Mouse (Mus musculus) forelimb bud, embryonic 11.5 days (tissue): ENCODE measurements at regions not wholly inside any gene's neighbourhood (a gene's known extent, or its start where the extent isn't known, plus 50 kb on each side); places are given as distances from the start of the nearest gene placed in this dataset.

Experiments used
- DNase-seq: peaks from one replicate; pipeline ENCODE4 v3.0.0-alpha.2; 2012; ENCODE audit warnings: low read depth, low spot score

DNA sequence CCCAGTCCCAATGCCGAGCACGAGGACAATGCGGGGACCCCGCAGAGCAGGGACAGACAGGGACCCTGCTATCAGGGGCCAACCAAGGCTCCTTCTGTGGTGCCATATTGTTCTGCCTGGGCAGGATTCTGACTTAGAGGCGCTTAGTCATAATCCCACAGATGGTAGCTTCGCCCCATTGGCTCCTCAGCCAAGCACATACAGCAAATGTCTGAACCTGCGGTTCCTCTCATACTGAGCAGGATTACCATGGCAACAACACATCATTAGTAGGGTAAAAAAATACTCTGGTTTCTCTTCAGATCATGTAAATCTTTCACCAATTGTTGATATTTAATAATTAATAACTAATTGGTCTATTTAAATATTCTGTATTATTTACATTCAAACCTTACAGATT is 2140.3 kb upstream of the Cdh20 start:
- peak; percentile 99 for DNase-seq

DNA sequence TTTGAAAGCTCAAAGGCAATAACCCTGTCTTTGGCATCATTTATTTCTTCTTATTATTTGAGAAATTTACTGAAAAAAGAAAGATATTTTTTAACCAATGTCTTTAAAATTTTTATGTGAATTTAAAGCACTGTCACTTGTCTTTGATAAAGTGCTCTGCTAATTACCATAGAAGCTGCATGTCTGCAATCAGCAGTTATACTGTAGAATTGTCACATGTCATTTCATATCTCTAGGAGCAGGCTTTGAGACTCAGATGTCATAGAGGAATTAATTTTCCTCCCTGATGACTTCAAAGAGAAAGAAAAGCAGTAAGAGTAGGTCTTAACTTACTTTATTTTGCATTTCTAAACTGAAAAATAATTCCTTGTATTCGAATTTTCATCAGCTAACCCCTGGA is 2123.9 kb upstream of the Cdh20 start:
- DNase-seq: no peak

DNA sequence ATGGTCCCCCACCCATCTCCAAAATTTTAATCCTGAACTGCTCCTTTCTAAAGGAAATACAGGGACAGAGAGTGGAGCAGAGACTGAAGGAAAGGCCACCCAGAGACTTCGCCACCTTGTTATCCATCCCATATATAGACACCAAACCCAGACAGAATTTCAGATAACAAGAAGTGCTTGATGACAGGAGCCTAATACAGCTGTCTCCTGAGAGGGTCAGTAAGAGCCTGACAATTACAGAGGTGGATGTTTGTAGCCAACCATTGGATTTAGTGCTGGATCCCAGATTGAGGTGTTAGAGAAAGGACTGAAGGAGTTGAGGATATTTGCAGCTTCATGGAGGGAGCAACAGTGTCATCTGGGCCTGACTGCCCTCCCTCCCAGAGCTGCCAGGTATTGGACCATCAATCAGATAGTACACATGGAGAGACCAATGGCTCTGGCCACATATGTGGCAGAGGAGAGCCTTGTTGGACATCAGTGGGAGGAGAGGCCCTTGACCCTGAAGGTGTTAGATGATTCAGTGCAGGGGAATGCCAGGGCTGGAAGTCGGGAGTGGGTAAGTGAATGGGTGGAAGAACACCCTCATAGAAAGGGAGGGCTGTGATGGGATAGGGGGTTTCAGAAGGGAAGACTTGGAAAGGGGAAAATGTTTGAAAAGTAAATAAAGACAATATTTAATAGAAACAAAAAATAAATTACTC is 2080.8 kb upstream of the Cdh20 start:
- no peak for DNase-seq

DNA sequence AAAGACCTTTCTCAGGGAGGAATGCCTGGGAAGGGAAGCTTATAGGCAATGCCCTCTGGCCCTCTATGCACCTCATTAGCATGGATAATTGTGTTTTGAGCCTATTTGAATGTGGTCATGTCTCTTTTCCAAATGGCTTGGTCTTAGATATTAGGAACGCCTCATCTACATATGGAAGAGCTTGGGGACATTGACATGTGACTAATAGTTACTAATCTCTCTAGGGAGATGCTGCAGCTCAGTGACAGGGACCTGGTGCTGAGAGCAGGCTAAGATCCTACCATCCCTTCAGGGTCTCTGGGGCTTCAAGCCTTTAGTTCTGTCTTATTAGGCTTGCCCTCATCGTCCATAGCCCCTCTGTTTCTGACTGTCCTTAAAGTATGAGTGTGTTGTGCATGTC is 2051.9 kb upstream of the Cdh20 start:
- DNase-seq: no peak

DNA sequence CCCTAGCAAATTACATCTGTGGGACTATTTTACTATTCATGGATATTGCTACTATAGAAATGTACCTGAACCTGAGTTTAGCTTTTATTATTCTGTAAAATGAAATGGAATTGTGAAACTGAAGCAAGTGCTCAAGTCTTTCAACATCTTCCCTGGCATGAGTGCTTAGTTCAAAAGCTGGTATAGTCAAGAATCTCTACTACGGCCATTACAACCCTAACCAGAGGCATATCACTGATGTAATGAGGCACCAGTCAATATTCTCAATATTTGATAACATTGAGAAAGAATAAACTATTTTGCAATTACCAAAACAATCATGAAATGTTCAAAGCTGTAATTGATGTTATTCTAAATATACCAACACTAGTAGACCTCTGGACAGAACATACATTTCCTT is 2034.3 kb upstream of the Cdh20 start:
- no peak for DNase-seq

DNA sequence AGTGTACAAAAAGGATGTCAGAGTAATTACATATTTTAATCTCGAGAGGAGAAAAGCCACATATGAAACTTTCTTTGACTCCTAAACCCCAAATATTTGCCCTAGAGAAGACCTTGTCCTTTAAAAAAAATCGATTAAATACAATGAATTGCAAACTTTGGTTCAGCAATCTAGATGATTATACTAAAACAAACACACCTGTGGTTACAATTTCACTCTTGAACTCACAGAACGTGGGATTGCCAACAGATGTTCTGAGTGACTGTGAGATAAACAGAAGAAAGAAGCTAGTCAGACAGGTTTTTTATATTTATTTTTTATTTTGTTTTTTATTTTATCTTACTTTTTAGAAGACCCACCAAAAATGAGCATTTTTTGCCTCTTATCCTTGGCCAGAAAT is 2032.9 kb upstream of the Cdh20 start:
- no peak for DNase-seq

DNA sequence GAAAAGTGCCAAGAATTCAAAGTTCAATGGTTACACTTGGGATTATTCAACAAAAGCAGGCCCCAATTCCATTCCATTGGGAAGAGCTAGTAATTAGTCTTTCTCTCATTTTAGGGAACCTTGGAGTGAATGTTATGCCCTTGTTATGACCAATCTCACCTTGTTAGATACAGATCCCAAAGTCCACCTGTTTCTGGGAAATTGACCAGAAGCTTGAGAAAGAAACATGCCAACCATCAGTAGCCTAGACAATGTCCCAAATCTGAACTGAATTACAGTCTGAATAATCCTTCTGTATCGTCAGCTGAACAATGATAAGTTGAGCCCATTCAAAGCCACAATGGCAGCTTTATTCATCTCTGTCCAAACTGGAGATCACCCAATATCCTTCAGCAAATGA is 2010.4 kb upstream of the Cdh20 start:
- DNase-seq: no peak
